Comparison of ENCODE assay signal across 11 mouse cellular contexts in genomic region chr1:133397094-133397482, GRCm38 (mm10). TPM values are rescaled to one million over a fixed set of nuclear protein-coding genes. Genes with fewer than 3 reads are reported as not detected.
DNase-seq lines count a peak whose midpoint lies in the region; ATAC-seq lines count a peak whose summit lies in the region.
"Had no signal": no experiment of that assay in that cellular context is flagged by ENCODE, and none has a peak within 500 bp of the region (broad histone marks: within the 10 kb centered on the region; RNA-seq: fewer than 3 reads in every experiment).

No protein-coding gene starts in this region.

- peak overlapping the region; percentile 89 for H3K27ac ChIP-seq in kidney, embryonic 16.5 days (ENCODE audit: low read length)
- no peak overlapping the region for H3K27ac ChIP-seq in embryonic facial prominence, embryonic 14.5 days (replicated peaks; ENCODE audit: low read depth, low read length)
- peak overlapping the region; percentile 96 for H3K27ac ChIP-seq in hindbrain, embryonic 11.5 days (ENCODE audit: low read depth, low read length)
- H3K27ac ChIP-seq in midbrain, embryonic 16.5 days (ENCODE audit: low read length) = peak overlapping the region; percentile 75

- DNase-seq in kidney, postnatal 36 days = no peak
- no peak for DNase-seq in embryonic facial prominence, embryonic 14.5 days (ENCODE audit: low spot score)
- no peak for DNase-seq in hindbrain, embryonic 11.5 days (ENCODE audit: low spot score)
- no peak for DNase-seq in left cerebral cortex, adult 9 months (ENCODE audit: low spot score in 2 of 2)
- DNase-seq in adrenal gland, adult 8-10 months = no peak
- DNase-seq: adrenal gland, adult 2 months had no signal

- H3K9me3 ChIP-seq in kidney, embryonic 16.5 days (ENCODE audit: low read length) = no peaks in the 10 kb centered on the region
- no peaks in the 10 kb centered on the region for H3K9me3 ChIP-seq in embryonic facial prominence, embryonic 14.5 days (ENCODE audit: control insufficient read depth, low read length)
- no peaks in the 10 kb centered on the region for H3K9me3 ChIP-seq in hindbrain, embryonic 11.5 days (ENCODE audit: control insufficient read depth, low read length)
- H3K9me3 ChIP-seq in midbrain, embryonic 16.5 days (replicated peaks; ENCODE audit: control insufficient read depth, low read length, poor library complexity, severe bottlenecking) = no peaks in the 10 kb centered on the region

- no peak for ATAC-seq in kidney, embryonic 16.5 days (ENCODE audit: low FRiP score, low TSS enrichment)
- ATAC-seq in embryonic facial prominence, embryonic 14.5 days (ENCODE audit: low read depth) = 0 out of 2 replicates have a peak, but pooled peaks have one; percentile 28
- peak; percentile 47 for ATAC-seq in hindbrain, embryonic 11.5 days (ENCODE audit: low FRiP score)
- 0 out of 2 replicates have a peak, but pooled peaks have one; percentile 16 for ATAC-seq in midbrain, embryonic 16.5 days
- ATAC-seq in inflammation-experienced regulatory T-cells, adult 6 months = no peak

- H3K36me3 ChIP-seq in kidney, embryonic 16.5 days (ENCODE audit: insufficient read depth, low read length) = peaks cover 8% of the 10 kb centered on the region
- H3K36me3 ChIP-seq in embryonic facial prominence, embryonic 14.5 days (ENCODE audit: control insufficient read depth, insufficient read depth, low read length) = no peaks in the 10 kb centered on the region; the same call in 1 of the 2 replicates
- H3K36me3 ChIP-seq in hindbrain, embryonic 11.5 days (ENCODE audit: control insufficient read depth, insufficient read depth, low read length) = 0 out of 2 replicates have a peak, but pooled peaks cover 3% of the 10 kb centered on the region
- no peaks in the 10 kb centered on the region for H3K36me3 ChIP-seq in midbrain, embryonic 16.5 days (ENCODE audit: control insufficient read depth, insufficient read depth, low read length)

- no peak overlapping the region for H3K4me3 ChIP-seq in kidney, embryonic 16.5 days (ENCODE audit: low read length)
- H3K4me3 ChIP-seq in embryonic facial prominence, embryonic 14.5 days (ENCODE audit: low read depth, low read length) = no peak overlapping the region
- H3K4me3 ChIP-seq in hindbrain, embryonic 11.5 days (ENCODE audit: low read depth, low read length) = no peak overlapping the region
- H3K4me3 ChIP-seq in midbrain, embryonic 16.5 days (ENCODE audit: low read depth, low read length) = no peak overlapping the region

- peaks cover 35% of the 10 kb centered on the region for H3K4me1 ChIP-seq in kidney, embryonic 16.5 days (ENCODE audit: insufficient read depth, low read length)
- H3K4me1 ChIP-seq in embryonic facial prominence, embryonic 14.5 days (ENCODE audit: control insufficient read depth, insufficient read depth, low read length) = peaks cover 4% of the 10 kb centered on the region; the same call in 1 of the 2 replicates
- peaks cover 12% of the 10 kb centered on the region for H3K4me1 ChIP-seq in hindbrain, embryonic 11.5 days (replicated peaks; ENCODE audit: control insufficient read depth, insufficient read depth, low read length)
- H3K4me1 ChIP-seq in midbrain, embryonic 16.5 days (ENCODE audit: control insufficient read depth, insufficient read depth, low read length) = peaks cover 15% of the 10 kb centered on the region

- WGBS in kidney, embryonic 16.5 days = 67% methylated on average over 5 of the region's 5 CpGs
- 72% methylated on average over 5 of the region's 5 CpGs for WGBS in embryonic facial prominence, embryonic 14.5 days
- WGBS in hindbrain, embryonic 11.5 days = 56% methylated on average over 5 of the region's 5 CpGs
- 41% methylated on average over 5 of the region's 5 CpGs for WGBS in midbrain, embryonic 16.5 days

- no peaks in the 10 kb centered on the region for H3K27me3 ChIP-seq in kidney, embryonic 16.5 days (ENCODE audit: insufficient read depth, low read length)
- no peaks in the 10 kb centered on the region for H3K27me3 ChIP-seq in embryonic facial prominence, embryonic 14.5 days (replicated peaks; ENCODE audit: control insufficient read depth, insufficient read depth, low read length)
- no peaks in the 10 kb centered on the region for H3K27me3 ChIP-seq in hindbrain, embryonic 11.5 days (ENCODE audit: control insufficient read depth, insufficient read depth, low read length)
- no peaks in the 10 kb centered on the region for H3K27me3 ChIP-seq in midbrain, embryonic 16.5 days (ENCODE audit: control insufficient read depth, insufficient read depth, low read depth, low read length)

- peak overlapping the region; percentile 33; the same call in 1 of the 2 replicates for H3K9ac ChIP-seq in kidney, embryonic 16.5 days (replicated peaks; ENCODE audit: low read length)
- H3K9ac ChIP-seq in embryonic facial prominence, embryonic 14.5 days (ENCODE audit: low read depth, low read length) = peak overlapping the region; percentile 37; the same call in 1 of the 2 replicates
- peak overlapping the region; percentile 50 for H3K9ac ChIP-seq in hindbrain, embryonic 11.5 days (ENCODE audit: low read depth, low read length)
- peak overlapping the region; percentile 62; the same call in 1 of the 2 replicates for H3K9ac ChIP-seq in midbrain, embryonic 16.5 days (ENCODE audit: low read depth, low read length)

- H3K4me2 ChIP-seq in kidney, embryonic 16.5 days (replicated peaks; ENCODE audit: low read depth, low read length) = peak overlapping the region; percentile 30
- H3K4me2 ChIP-seq in embryonic facial prominence, embryonic 14.5 days (ENCODE audit: low read depth, low read length) = no peak overlapping the region; the same call in 1 of the 2 replicates
- peak overlapping the region; percentile 24; the same call in 1 of the 2 replicates for H3K4me2 ChIP-seq in hindbrain, embryonic 11.5 days (replicated peaks; ENCODE audit: low read depth, low read length)
- peak overlapping the region; percentile 38 for H3K4me2 ChIP-seq in midbrain, embryonic 16.5 days (ENCODE audit: low read length)

RNA-seq across cellular contexts. Expression of gene Sox13, which starts 27.1 kb away (rescaled TPM):
- polyA plus RNA-seq in kidney, embryonic 16.5 days (2015; fragmentation: Nextera tagmentation; extraction: Ambion mirVana) = 11.5 and 12.8 TPM in 2 replicates
- polyA plus RNA-seq in embryonic facial prominence, embryonic 14.5 days (2014; fragmentation: Nextera tagmentation; extraction: Ambion mirVana) = 5.4 and 6.6 TPM in 2 replicates
- 12.5 and 15.9 TPM in 2 replicates for polyA plus RNA-seq in hindbrain, embryonic 11.5 days (2014; fragmentation: Nextera tagmentation; extraction: Ambion mirVana)
- 5.3 and 7.4 TPM in 2 replicates for polyA plus RNA-seq in midbrain, embryonic 16.5 days (2015; fragmentation: Nextera tagmentation; extraction: Ambion mirVana)
- not detected for polyA plus RNA-seq in inflammation-experienced regulatory T-cells, adult 6 months (2017; shearing (Covaris generic))
- 10 to 100 TPM; 14.7 to 25.2 (median 18.0) TPM for total RNA-seq in adrenal gland, adult 8-10 months (2022)
- total RNA-seq: MEL had no signal

RNA-seq across cellular contexts. Expression of gene Etnk2, which starts 33.7 kb away (rescaled TPM):
- polyA plus RNA-seq in kidney, embryonic 16.5 days (2015; fragmentation: Nextera tagmentation; extraction: Ambion mirVana) = 3.9 and 4.9 TPM in 2 replicates
- polyA plus RNA-seq in embryonic facial prominence, embryonic 14.5 days (2014; fragmentation: Nextera tagmentation; extraction: Ambion mirVana) = 3.3 and 3.4 TPM in 2 replicates
- 2.9 and 3.1 TPM in 2 replicates for polyA plus RNA-seq in hindbrain, embryonic 11.5 days (2014; fragmentation: Nextera tagmentation; extraction: Ambion mirVana)
- 24.6 and 26.5 TPM in 2 replicates for polyA plus RNA-seq in midbrain, embryonic 16.5 days (2015; fragmentation: Nextera tagmentation; extraction: Ambion mirVana)
- polyA plus RNA-seq in inflammation-experienced regulatory T-cells, adult 6 months (2017; shearing (Covaris generic)) = not detected
- 10 to 100 TPM in 2 of 4 experiments, 1 to 10 TPM in 2; 6.0 to 34.7 (median 13.4) TPM for total RNA-seq in adrenal gland, adult 8-10 months (2022)

RNA-seq across cellular contexts. Expression of gene Ren1, which starts 46.8 kb away (rescaled TPM):
- polyA plus RNA-seq in kidney, embryonic 16.5 days (2015; fragmentation: Nextera tagmentation; extraction: Ambion mirVana) = 412 and 490 TPM in 2 replicates
- 5.9 and 6.6 TPM in 2 replicates for polyA plus RNA-seq in embryonic facial prominence, embryonic 14.5 days (2014; fragmentation: Nextera tagmentation; extraction: Ambion mirVana)
- polyA plus RNA-seq in hindbrain, embryonic 11.5 days (2014; fragmentation: Nextera tagmentation; extraction: Ambion mirVana) = 0.70 and 1.2 TPM in 2 replicates
- polyA plus RNA-seq in midbrain, embryonic 16.5 days (2015; fragmentation: Nextera tagmentation; extraction: Ambion mirVana) = 0.35 TPM in 1 of 2 replicates, not detected in the other
- not detected for polyA plus RNA-seq in inflammation-experienced regulatory T-cells, adult 6 months (2017; shearing (Covaris generic))
- 1 to 10 TPM in 3 of 4 experiments, under 1 TPM in 1; 0.97 to 5.8 (median 4.7) TPM for total RNA-seq in adrenal gland, adult 8-10 months (2022)
- total RNA-seq: layer of hippocampus, postnatal 25 days had no signal

Comparison
In these comparisons a context has a peak if more than half of its experiments do, and no peak if none do; other contexts are left out.
1. ATAC-seq: peak in embryonic facial prominence, embryonic 14.5 days (single experiment), hindbrain, embryonic 11.5 days (single experiment) and midbrain, embryonic 16.5 days (single experiment); none in kidney, embryonic 16.5 days (single experiment) and inflammation-experienced regulatory T-cells, adult 6 months (single experiment).
2. RNA of gene Ren1, which starts 46.8 kb away (polyA plus RNA-seq): 412 to 490 TPM in kidney, embryonic 16.5 days; 5.9 to 6.6 TPM in embryonic facial prominence, embryonic 14.5 days, 0.70 to 1.2 TPM in hindbrain, embryonic 11.5 days, 0.35 TPM in midbrain, embryonic 16.5 days and not detected in inflammation-experienced regulatory T-cells, adult 6 months; every median in the first group is over 10 times any median in the second.
3. Peak in every context shown above with its lines, with median percentiles within 50 percentile points of each other: H3K9ac ChIP-seq.